Mouse (Mus musculus): ENCODE data around the gene Ctbp2.

Ctbp2 gene

GRCm38 (mm10) chr7:133088411-133088810 is 35.7 kb downstream of the Ctbp2 start:
- DNase-seq (ENCODE audit: low read depth, low spot score) = no peak

DNA sequence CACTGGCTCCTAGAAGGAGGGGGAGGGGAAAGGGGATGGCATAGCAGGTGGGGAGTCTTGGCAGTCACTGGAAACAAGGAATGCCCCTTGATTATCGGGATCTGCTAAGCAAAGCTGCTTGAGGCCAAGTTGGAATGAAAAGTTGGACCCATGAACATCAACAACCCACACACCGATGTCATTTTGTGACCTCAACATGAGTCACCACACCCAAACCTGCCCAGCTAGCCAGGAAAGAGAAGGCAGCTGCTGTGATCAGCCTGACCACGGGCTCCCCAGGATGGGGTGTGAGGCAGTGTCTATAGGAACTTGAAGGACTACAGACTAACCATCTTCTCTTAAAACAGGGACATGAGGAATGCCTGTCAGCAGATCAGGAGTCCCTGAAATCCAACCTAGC is 38.7 kb downstream of the Ctbp2 start:
- no peak for DNase-seq (ENCODE audit: low read depth, low spot score)

GRCm38 (mm10) chr7:133083936-133084614 is 40.1 kb downstream of the Ctbp2 start:
- DNase-seq (ENCODE audit: low read depth, low spot score) = no peak

DNA sequence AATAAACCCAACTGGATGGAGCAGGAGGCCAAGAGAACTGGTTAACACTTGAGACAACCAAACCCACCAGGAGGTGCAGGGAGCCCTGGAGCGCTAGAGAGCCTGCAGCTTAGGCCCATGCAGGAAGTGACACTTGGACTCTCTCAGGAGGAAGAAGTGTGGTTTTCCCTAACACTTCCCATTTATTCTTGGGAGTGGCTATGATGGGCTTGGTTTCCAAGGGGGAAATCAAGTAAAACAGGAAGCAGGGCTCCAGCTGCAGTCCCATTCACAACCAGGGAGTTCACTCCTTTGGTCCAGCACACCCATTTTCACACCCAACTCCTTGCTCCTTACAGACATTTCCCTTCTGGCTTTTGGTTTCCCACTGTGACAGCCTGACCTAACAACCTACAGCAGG is 45.2 kb downstream of the Ctbp2 start:
- DNase-seq (ENCODE audit: low read depth, low spot score) = no peak

GRCm38 (mm10) chr7:133074462-133075133 is 49.6 kb downstream of the Ctbp2 start:
- DNase-seq (ENCODE audit: low read depth, low spot score) = peak; percentile 76

DNA sequence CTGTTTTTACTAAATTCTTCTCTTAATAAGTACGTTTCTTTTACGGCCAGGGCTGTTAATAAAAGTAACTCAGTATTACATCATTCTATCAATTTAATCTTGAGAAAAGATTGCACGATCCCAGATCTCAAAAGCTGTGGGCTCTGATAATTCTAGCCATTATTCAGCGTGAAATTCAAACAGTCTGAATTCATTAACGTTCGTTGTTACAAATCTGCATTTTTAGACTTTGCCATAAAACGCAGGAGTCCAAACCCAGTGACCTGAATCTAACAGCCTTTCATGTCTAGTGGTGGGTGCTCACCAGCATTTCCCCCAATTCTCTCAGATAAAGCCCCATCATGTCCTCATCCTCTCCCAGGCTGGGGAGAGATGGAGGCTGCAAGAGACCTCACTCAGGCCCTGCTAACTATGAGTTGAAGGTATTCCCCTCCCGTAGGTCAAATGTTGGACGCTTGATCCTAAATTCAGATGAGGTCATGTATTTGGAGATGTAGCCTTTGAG is 51.0 kb downstream of the Ctbp2 start:
- DNase-seq (ENCODE audit: low read depth, low spot score) = no peak

DNA sequence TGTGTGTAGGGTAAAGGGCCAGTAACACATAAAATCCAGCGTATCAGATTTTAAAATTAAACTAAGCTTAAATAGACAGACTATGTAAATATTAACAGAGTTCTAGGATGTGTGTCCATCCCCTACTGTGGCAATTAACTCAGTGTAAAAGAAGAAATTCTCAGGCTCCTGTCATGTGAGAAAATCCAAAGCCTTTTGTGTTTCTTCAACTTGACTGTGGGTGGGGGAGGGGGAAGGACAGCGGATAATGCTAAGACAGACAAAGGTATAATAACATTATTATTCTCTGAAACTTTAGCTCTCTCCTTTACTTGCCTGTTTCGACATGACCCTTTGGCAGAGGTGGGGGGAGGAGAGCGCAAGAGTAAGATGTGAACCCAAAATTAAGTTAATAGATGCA is 51.6 kb downstream of the Ctbp2 start:
- DNase-seq (ENCODE audit: low read depth, low spot score) = no peak

- DNase-seq (ENCODE audit: low read depth, low spot score) = no peak
Measured at GRCm38 (mm10) chr7:133067321-133067841, 56.8 kb downstream of the Ctbp2 start.

- DNase-seq (ENCODE audit: low read depth, low spot score) = peak; percentile 93
Measured at GRCm38 (mm10) chr7:133066776-133067175, 57.4 kb downstream of the Ctbp2 start.

DNA sequence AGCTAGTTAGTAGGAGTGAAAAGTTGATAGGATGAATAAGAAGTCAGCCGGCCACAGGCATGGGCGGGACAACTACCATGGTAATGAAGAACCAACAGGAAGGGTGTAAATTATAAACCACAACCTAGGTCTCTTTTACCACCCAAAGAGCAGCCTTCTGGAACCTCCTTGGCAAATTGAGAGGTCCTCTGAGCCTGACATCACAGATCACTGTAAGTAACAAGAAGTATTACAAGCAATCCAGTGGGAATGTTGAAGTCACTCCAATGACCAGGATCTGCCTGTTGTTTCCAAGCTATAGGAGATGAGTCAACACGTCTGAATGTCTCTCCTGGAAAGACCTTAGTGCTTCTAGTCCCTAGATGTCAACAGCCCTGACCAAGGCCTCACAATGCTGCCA is 62.1 kb downstream of the Ctbp2 start:
- DNase-seq (ENCODE audit: low read depth, low spot score) = no peak

- peak; percentile 60 for DNase-seq (ENCODE audit: low read depth, low spot score)
Measured at GRCm38 (mm10) chr7:133060170-133060569, 64.0 kb downstream of the Ctbp2 start.

- peak; percentile 71 for DNase-seq (ENCODE audit: low read depth, low spot score)
Measured at GRCm38 (mm10) chr7:133059517-133060104, 64.5 kb downstream of the Ctbp2 start.

GRCm38 (mm10) chr7:133059150-133059509 is 65.0 kb downstream of the Ctbp2 start:
- no peak for DNase-seq (ENCODE audit: low read depth, low spot score)

DNA sequence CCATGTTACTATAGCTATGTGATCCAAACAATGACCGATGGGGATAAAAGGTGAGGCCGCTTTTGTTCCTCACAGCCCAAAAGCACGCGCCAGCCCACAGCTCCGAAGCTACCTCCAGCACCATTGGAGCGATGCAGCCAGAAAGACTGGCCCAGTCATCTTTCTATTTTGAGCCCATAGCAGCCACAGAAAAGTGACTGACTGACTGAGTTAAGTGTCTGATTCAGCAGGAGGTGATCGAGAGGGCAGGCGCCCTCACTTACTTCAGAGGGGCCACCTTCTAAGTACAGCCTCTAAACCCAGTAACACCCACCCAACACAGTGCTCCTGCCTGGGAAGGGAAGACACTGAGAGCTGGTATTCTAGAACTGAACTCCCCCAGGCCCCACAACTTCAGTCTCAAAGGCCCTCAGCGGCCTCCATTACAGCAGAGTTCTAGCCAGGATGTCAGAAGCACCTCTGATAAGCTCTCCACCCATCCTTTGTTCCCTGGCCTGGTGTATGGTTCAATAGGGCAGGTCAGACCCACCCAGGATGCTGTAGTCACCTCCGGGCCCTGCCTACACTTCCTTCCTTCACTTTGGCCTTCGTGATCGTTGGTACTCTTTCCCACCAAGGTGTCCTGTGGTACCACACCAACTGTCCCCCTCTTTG is 65.5 kb downstream of the Ctbp2 start:
- peak; percentile 42 for DNase-seq (ENCODE audit: low read depth, low spot score)

GRCm38 (mm10) chr7:133056924-133057323 is 67.2 kb downstream of the Ctbp2 start:
- no peak for DNase-seq (ENCODE audit: low read depth, low spot score)

DNA sequence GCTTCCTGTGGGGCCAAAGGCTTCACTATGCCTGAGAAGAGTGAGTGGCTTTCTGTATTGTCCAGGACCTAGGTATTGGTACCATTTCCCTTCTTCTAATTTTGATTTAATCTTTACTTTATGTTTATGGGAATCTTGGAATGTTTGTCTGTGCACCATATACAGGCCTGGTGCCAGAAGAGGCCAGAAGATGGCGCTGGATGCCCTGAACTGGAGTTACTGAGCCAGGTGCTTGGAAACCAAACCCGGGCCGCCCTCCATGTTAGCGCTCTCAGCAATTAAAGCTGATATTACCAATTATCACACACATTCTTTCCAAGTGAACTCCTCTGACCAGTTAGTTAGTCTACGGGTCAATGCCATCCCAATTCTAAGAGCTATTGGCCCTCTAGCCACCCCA is 69.7 kb downstream of the Ctbp2 start:
- DNase-seq (ENCODE audit: low read depth, low spot score) = no peak

- DNase-seq (ENCODE audit: low read depth, low spot score) = no peak
Measured at GRCm38 (mm10) chr7:133053757-133054156, 70.4 kb downstream of the Ctbp2 start.

- peak; percentile 63 for DNase-seq (ENCODE audit: low read depth, low spot score)
Measured at GRCm38 (mm10) chr7:133052819-133053218, 71.3 kb downstream of the Ctbp2 start.

GRCm38 (mm10) chr7:133050681-133051080 is 73.5 kb downstream of the Ctbp2 start:
- DNase-seq (ENCODE audit: low read depth, low spot score) = no peak

- no peak for DNase-seq (ENCODE audit: low read depth, low spot score)
Measured at GRCm38 (mm10) chr7:133048085-133048630, 76.0 kb downstream of the Ctbp2 start.

- DNase-seq (ENCODE audit: low read depth, low spot score) = no peak
Measured at GRCm38 (mm10) chr7:133047287-133047686, 76.9 kb downstream of the Ctbp2 start.

GRCm38 (mm10) chr7:133044721-133045120 is 79.4 kb downstream of the Ctbp2 start:
- DNase-seq (ENCODE audit: low read depth, low spot score) = no peak
